13 mouse cellular contexts compared by ENCODE assay signal in the genomic region with DNA sequence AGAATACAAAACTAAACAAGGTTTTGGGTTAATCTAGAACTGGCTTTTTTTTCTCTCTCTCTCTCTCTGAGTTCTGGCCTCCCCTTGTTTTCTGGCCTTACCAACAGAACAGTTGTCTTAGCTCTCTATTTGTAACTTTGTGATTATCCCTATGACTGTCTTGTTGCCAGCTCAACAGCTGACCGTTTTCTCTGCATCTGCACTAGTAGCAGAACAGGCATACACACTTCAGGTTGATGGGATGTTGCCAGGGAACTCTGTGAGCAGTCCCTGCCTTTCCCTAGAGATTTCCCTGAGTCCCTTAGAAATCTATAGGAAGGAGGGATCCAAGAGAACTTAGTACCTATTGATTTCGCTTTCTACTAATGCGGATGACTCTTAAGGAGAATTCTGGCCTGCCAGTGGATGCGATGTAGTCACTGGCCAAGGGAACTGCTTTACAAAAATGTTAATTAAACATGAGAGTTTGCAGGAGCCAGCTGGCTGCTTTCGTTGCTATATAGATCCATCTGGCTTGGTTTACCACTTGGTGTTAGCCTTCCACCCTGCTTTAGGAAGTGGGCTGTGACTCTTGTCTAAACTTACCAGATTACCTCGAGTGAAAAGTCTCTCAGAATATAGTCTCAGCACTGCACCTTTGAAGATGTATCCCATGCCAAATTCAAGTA. TPM values are rescaled to one million over a fixed set of nuclear protein-coding genes. Genes with fewer than 3 reads are reported as not detected.
DNase-seq lines count a peak whose midpoint lies in the region; TF ChIP-seq lines count a peak whose summit lies in the region.
"Had no signal": no experiment of that assay in that cellular context is flagged by ENCODE, and none has a peak within 500 bp of the region (broad histone marks: within the 10 kb centered on the region; RNA-seq: fewer than 3 reads in every experiment).

No protein-coding gene starts in this region.

- TF ChIP-seq CTCF in embryonic fibroblast, embryonic 13.5 days (IDR thresholded peaks at IDR 0.05; ENCODE audit: borderline replicate concordance, insufficient read depth, low read length): no peak

- H3K27ac ChIP-seq in embryonic fibroblast, embryonic 13.5 days (ENCODE audit: insufficient read depth, low read length): no peak overlapping the region
- H3K27ac ChIP-seq: heart, embryonic 13.5 days; intestine, embryonic 15.5 days; liver, embryonic 15.5 days had no signal

- 0 out of 2 replicates have a peak, but pooled peaks have one; percentile 10 for TF ChIP-seq POLR2A in embryonic fibroblast, embryonic 13.5 days (IDR thresholded peaks at IDR 0.05; ENCODE audit: low read depth, low read length)

- peaks cover 5% of the 10 kb centered on the region; the same call in 1 of the 2 replicates for H3K4me1 ChIP-seq in embryonic fibroblast, embryonic 13.5 days (ENCODE audit: control insufficient read depth, insufficient read depth, low read length)

- intact Hi-C loops in heart, postnatal 25 days (cut with DNase I): loop anchor here (5.0 kb wide), 1 partner anchor 237 kb away; a partner anchor contains a TSS

- no peak overlapping the region for H3K4me3 ChIP-seq in embryonic fibroblast, embryonic 13.5 days (ENCODE audit: insufficient read depth, low read length)
- H3K4me3 ChIP-seq: heart, embryonic 13.5 days; intestine, embryonic 15.5 days; liver, embryonic 15.5 days; megakaryocyte, embryonic 14.5 days had no signal

- peak; percentile 44 to 52 for DNase-seq in heart, adult 18-20 months
- DNase-seq in heart, postnatal 25 days (ENCODE audit: low spot score): no peak
- DNase-seq in lung, postnatal 10 days: peak; percentile 24
- DNase-seq in lung, postnatal 25 days (ENCODE audit: low spot score): no peak
- peak; percentile 36 for DNase-seq in heart, postnatal 4 days
- no peak for DNase-seq in cerebellum, postnatal 25 days
- DNase-seq: adrenal gland, adult 8-10 months; left cerebral cortex, postnatal 4 days had no signal

RNA-seq across cellular contexts. Expression of a gene that starts 2.2 kb away (rescaled TPM):
- 10 to 100 TPM; 10.5 to 12.1 TPM for total RNA-seq in heart, adult 18-20 months (2021)
- total RNA-seq in heart, postnatal 25 days (2021): 10 to 100 TPM in 1 of 2 experiments, 1 to 10 TPM in 1; 9.7 to 10.2 TPM
- 3.9 and 4.3 TPM in 2 replicates for polyA plus RNA-seq in embryonic fibroblast, embryonic 13.5 days (2011; ENCODE audit: insufficient read length, low read depth, missing spikeins)
- 10 to 100 TPM; 10.3 TPM for total RNA-seq in heart, postnatal 4 days (2021)

RNA-seq across cellular contexts. Expression of a gene that starts 45.3 kb away (rescaled TPM):
- total RNA-seq in heart, adult 18-20 months (2021): 1 to 10 TPM; 2.1 to 2.3 TPM
- 1 to 10 TPM; 2.1 to 2.5 TPM for total RNA-seq in heart, postnatal 25 days (2021)
- 13.5 and 14.4 TPM in 2 replicates for polyA plus RNA-seq in embryonic fibroblast, embryonic 13.5 days (2011; ENCODE audit: insufficient read length, low read depth, missing spikeins)
- 10 to 100 TPM in 1 of 2 experiments, 1 to 10 TPM in 1; 9.6 to 11.1 TPM for total RNA-seq in heart, postnatal 4 days (2021)

Comparison
In these comparisons a context has a peak if more than half of its experiments do, and no peak if none do; other contexts are left out.
1. DNase-seq: peak in heart, adult 18-20 months (2 of 2), lung, postnatal 10 days (single experiment) and heart, postnatal 4 days (single experiment); none in heart, postnatal 25 days (single experiment), lung, postnatal 25 days (single experiment) and cerebellum, postnatal 25 days (0 of 2).